Mouse (Mus musculus) left cerebral cortex, postnatal 25 days (tissue): ENCODE data around the gene Acox1. TPM values are rescaled to one million over a fixed set of nuclear protein-coding genes. Genes with fewer than 3 reads are reported as not detected.

Experiments used
- DNase-seq, 2 experiments: peaks; one replicate each; pipeline ENCODE4 v3.0.0; 2022; ENCODE audit warnings: low spot score in 2 of 2, mixed read lengths in 1 of 2
- intact Hi-C: fragments of 180-260 bp; cut with DNase I; formaldehyde crosslinking; loops from one replicate; pipeline ENCODE4 v1.15.1; 2025
- total RNA-seq, 2 experiments: library from RNA; stranded (reverse); gene quantifications; 2 replicates each; pipeline ENCODE4 v1.2.3; 2021

Gene Acox1
- total RNA-seq, 2 experiments from 2014 or later, result 110 to 111 TPM

GRCm38 (mm10) chr11:116213877-116214510, 15.1 kb upstream of the Acox1 start:
- intact Hi-C loops, result no loop called here
- no peak for DNase-seq

GRCm38 (mm10) chr11:116212847-116213246, 14.0 kb upstream of the Acox1 start:
- no peak for DNase-seq
- intact Hi-C loops, result no loop called here

GRCm38 (mm10) chr11:116210696-116211095, 11.9 kb upstream of the Acox1 start:
- no peak for DNase-seq
- intact Hi-C loops, result no loop called here

GRCm38 (mm10) chr11:116209257-116209656, 10.4 kb upstream of the Acox1 start:
- intact Hi-C loops, result no loop called here
- DNase-seq, result no peak

GRCm38 (mm10) chr11:116208660-116209059, 9.8 kb upstream of the Acox1 start:
- no peak for DNase-seq
- intact Hi-C loops, result no loop called here

GRCm38 (mm10) chr11:116206678-116207077, 7.8 kb upstream of the Acox1 start:
- intact Hi-C loops, result no loop called here
- no peak for DNase-seq

- intact Hi-C loops, result no loop called here
- DNase-seq, result no peak
These were observed 4.3 kb upstream of the Acox1 start for GRCm38 (mm10) chr11:116203150-116203549.

GRCm38 (mm10) chr11:116201151-116201550, 2.3 kb upstream of the Acox1 start:
- intact Hi-C loops, result no loop called here
- DNase-seq, result no peak

GRCm38 (mm10) chr11:116198132-116198531, 713 bp downstream of the Acox1 start:
- DNase-seq, result no peak
- intact Hi-C loops, result loop anchor here (2.0 kb wide), 1 partner anchor 59 kb away; the partner anchor contains the start of gene Mrpl38

- no peak for DNase-seq
- intact Hi-C loops, result no loop called here
These were observed 1.3 kb downstream of the Acox1 start for GRCm38 (mm10) chr11:116197584-116197906.

- intact Hi-C loops, result no loop called here
- DNase-seq, result no peak
These were observed 1.8 kb downstream of the Acox1 start for GRCm38 (mm10) chr11:116196866-116197583.

- DNase-seq, result no peak
- intact Hi-C loops, result no loop called here
These were observed 2.5 kb downstream of the Acox1 start for GRCm38 (mm10) chr11:116196336-116196735.

- no peak for DNase-seq
- intact Hi-C loops, result no loop called here
These were observed 3.6 kb downstream of the Acox1 start for GRCm38 (mm10) chr11:116195252-116195651.

GRCm38 (mm10) chr11:116194619-116195018, 4.2 kb downstream of the Acox1 start:
- intact Hi-C loops, result no loop called here
- no peak for DNase-seq

GRCm38 (mm10) chr11:116187226-116187930, 11.5 kb downstream of the Acox1 start:
- intact Hi-C loops, result no loop called here

GRCm38 (mm10) chr11:116186360-116186759, 12.5 kb downstream of the Acox1 start:
- intact Hi-C loops, result no loop called here
- DNase-seq, result no peak

More at GRCm38 (mm10) chr11:116187226-116187930, 11.5 kb downstream of the Acox1 start:
- no peak for DNase-seq

- intact Hi-C loops, result no loop called here
These were observed 13.0 kb downstream of the Acox1 start for GRCm38 (mm10) chr11:116185836-116186235.

GRCm38 (mm10) chr11:116178411-116179121, 20.3 kb downstream of the Acox1 start:
- intact Hi-C loops, result no loop called here
- peak in 1 of 2 experiments; percentile 37 for DNase-seq

More at GRCm38 (mm10) chr11:116185836-116186235, 13.0 kb downstream of the Acox1 start:
- peak in 1 of 2 experiments; percentile 58 for DNase-seq

GRCm38 (mm10) chr11:116176010-116176409, 22.8 kb downstream of the Acox1 start:
- no peak for DNase-seq
- intact Hi-C loops, result no loop called here
